Mouse (Mus musculus): Measurements from ENCODE around the gene 4930402F06Rik. TPM values are rescaled to one million over a fixed set of nuclear protein-coding genes. Genes with fewer than 3 reads are reported as not detected.

Gene 4930402F06Rik
- total RNA-seq, 1 experiment from 2014 or later: not detected

DNA sequence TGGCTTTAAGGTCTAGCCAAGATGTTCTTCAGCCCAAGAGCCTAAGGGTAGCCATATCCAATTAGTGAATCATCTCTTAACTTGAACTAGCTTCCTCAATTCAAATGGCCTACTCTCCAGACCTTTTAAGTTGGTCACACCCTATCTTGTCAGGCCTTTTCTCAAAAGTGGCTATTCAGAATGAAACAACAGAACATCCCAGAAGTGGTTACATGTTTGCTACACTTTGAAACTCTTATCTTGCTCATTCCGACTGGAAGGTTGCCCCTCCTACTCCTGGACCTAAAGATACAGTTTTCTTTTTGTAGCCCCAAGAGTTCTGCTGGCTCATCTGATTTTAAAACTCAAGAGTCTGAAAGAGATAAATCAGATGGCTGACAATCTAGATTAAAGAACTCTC is 23.7 kb upstream of the 4930402F06Rik start:
- no peak for ATAC-seq (replicated peaks; ENCODE audit: insufficient number of reproducible peaks, low FRiP score, low TSS enrichment, poor library complexity, severe bottlenecking)

DNA sequence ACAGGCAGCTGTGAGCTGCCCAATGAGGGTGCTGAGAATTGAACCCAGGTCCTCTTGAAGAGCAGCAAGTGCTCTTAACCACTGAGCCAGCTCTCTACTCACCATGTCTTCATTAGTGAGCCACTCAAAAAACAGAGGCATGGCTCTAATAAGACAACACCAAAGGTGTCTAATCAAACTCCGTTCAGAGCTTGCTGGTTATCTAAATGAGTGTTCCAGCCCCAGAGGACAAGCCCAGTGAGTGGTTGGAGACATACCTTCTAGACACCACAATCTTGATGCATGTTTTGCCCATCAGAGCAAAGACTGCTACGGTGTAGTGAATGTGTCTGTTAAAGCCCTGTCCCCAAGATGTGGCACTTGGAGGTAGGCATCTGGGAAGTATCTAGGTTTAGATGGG is 22.7 kb upstream of the 4930402F06Rik start:
- ATAC-seq (replicated peaks; ENCODE audit: insufficient number of reproducible peaks, low FRiP score, low TSS enrichment, poor library complexity, severe bottlenecking): no peak

DNA sequence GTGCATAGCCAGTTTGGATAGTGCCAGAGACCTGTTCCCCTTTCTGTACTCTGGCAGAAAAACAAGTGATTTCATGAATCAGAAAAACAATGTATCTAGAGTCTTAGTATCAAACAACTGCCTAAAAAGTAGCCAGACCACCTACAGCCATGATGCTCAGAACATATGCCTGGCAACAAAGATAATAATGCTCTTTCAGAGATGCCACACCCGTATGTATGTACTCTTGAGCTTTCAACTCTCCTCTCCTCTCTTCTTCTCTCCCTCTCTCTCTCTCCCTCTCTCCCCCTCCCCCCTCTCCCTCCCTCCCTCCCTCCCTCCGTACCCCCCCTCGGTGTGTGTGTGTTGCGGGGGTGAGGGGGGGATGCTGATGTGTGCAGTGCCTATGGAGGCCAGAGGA is 22.3 kb upstream of the 4930402F06Rik start:
- no peak for ATAC-seq (replicated peaks; ENCODE audit: insufficient number of reproducible peaks, low FRiP score, low TSS enrichment, poor library complexity, severe bottlenecking)

DNA sequence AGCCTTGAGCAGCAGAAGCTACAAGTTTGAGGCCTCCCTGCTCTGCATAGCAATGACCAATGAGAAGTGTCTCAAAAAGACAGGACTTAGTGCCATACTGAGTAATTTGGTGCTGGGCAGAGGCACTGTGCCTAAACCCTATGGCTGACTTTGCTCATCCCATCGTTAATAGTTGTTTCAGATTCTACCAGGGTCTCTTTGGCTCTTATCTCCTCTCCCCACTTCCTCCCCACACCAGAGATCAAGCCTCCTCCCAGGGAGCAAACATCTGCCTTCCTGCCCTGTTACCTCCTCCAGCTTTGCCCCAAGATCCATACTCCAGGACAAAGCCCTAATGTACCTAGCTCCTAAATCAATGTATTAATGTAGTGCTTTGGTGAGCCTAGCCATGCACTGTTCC is 20.3 kb upstream of the 4930402F06Rik start:
- no peak for ATAC-seq (replicated peaks; ENCODE audit: insufficient number of reproducible peaks, low FRiP score, low TSS enrichment, poor library complexity, severe bottlenecking)

DNA sequence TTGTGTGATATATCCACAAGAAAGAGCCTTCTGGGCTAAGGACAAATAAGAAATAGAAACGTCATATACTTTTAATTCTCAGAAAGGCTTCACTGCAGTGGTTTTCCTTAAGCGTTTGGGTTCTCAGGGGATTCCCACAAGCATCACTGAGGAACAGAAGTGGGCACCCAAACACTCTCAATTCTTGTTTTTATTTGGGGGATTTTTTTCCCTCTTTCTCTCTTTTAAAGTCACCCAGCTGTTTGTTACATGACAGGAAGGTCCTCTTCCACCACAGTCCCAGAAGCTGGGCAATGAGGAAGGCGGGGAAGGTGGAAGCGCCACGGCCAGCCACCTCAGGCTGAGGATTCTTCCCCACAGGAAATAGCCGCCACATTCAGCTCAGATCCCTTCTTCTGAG is 19.5 kb upstream of the 4930402F06Rik start:
- no peak for ATAC-seq (replicated peaks; ENCODE audit: insufficient number of reproducible peaks, low FRiP score, low TSS enrichment, poor library complexity, severe bottlenecking)

DNA sequence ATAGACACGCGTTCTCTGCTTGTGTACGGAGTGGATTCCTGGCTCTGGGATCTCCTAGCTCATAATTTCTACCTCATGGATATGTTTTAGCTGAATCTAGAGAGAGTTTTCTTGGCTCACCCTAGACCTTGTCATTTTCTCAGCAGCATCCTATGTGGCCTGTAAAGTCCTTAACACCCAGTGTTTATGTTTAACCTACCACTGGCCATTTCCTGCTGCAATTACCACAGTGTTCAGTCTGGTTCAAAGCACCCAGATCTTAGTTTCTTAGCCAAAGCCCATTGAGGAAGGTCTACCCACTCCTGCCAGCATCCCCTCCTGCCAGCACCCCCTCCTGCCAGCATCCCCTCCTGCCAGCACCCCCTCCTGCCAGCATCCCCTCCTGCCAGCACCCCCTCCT is 15.8 kb upstream of the 4930402F06Rik start:
- no peak for ATAC-seq (replicated peaks; ENCODE audit: insufficient number of reproducible peaks, low FRiP score, low TSS enrichment, poor library complexity, severe bottlenecking)

GRCm38 (mm10) chr2:35412246-35412645 is 15.3 kb upstream of the 4930402F06Rik start:
- ATAC-seq (replicated peaks; ENCODE audit: insufficient number of reproducible peaks, low FRiP score, low TSS enrichment, poor library complexity, severe bottlenecking): no peak

GRCm38 (mm10) chr2:35411640-35412190 is 14.7 kb upstream of the 4930402F06Rik start:
- no peak for ATAC-seq (replicated peaks; ENCODE audit: insufficient number of reproducible peaks, low FRiP score, low TSS enrichment, poor library complexity, severe bottlenecking)

DNA sequence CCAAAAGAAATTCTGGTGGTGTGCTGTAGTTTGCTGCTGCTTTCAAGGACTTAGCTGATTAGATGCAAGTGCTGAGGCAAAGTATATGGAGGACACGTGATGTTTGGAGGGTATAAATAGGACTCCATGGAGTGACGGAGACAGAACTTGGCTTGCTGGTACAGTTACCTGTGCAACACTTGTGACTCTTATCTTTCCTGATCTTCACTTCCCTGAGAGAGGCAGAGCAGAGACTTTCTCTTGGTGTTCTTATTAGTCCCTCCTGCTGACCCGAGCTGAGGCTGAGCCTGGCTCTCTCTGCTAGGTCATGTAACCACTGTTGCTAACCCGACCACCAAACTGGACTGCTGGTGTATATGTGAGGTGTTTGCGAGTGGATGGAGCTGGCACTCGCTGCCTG is 12.5 kb upstream of the 4930402F06Rik start:
- no peak for ATAC-seq (replicated peaks; ENCODE audit: insufficient number of reproducible peaks, low FRiP score, low TSS enrichment, poor library complexity, severe bottlenecking)

- no peak for ATAC-seq (replicated peaks; ENCODE audit: insufficient number of reproducible peaks, low FRiP score, low TSS enrichment, poor library complexity, severe bottlenecking)
These were observed 11.6 kb upstream of the 4930402F06Rik start for GRCm38 (mm10) chr2:35408409-35409110.

- ATAC-seq (replicated peaks; ENCODE audit: insufficient number of reproducible peaks, low FRiP score, low TSS enrichment, poor library complexity, severe bottlenecking): no peak
These were observed 10.9 kb upstream of the 4930402F06Rik start for GRCm38 (mm10) chr2:35407878-35408277.

DNA sequence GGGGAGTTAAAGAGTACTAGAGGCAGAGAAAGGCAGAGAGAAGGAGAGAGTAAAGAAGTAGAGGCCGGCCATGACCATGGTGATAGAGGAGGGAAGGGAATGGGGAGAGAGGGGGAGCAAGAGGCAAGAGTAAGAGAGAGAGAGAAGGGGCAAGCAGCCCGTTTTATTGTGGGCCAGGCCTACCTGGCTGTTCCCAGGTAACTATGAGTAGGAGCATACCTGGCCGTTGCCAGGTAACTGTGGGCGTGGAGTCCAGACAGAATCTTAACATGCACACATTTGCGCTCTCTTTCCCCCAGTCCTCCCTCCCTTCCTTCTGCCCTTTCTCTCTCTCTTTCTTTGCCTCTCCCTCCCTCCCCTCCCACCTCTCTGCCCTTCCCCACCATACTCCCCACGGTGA is 10.3 kb upstream of the 4930402F06Rik start:
- no peak for ATAC-seq (replicated peaks; ENCODE audit: insufficient number of reproducible peaks, low FRiP score, low TSS enrichment, poor library complexity, severe bottlenecking)

GRCm38 (mm10) chr2:35406611-35407010 is 9.6 kb upstream of the 4930402F06Rik start:
- ATAC-seq (replicated peaks; ENCODE audit: insufficient number of reproducible peaks, low FRiP score, low TSS enrichment, poor library complexity, severe bottlenecking): no peak

DNA sequence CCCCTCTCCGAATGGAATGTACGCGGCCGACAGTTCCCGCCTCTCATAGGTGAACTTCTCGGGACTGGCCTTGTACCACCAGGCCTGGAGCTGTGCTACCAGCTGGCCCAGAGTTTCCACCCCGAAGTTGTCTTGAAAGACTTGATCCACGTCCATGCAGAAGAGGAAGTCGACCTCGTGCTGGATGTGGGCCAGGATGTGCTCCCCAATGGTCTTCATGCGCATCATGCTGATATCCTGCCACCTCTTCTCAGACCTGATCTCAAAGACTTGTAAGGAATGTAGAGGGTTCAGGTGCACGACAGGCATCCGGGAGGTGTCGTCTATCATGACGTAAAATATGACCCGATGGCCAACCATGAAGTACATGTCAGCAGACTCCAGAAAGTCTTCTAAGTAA is 5.4 kb upstream of the 4930402F06Rik start:
- no peak for ATAC-seq (replicated peaks; ENCODE audit: insufficient number of reproducible peaks, low FRiP score, low TSS enrichment, poor library complexity, severe bottlenecking)

- no peak for ATAC-seq (replicated peaks; ENCODE audit: insufficient number of reproducible peaks, low FRiP score, low TSS enrichment, poor library complexity, severe bottlenecking)
These were observed 3.8 kb upstream of the 4930402F06Rik start for GRCm38 (mm10) chr2:35400739-35401138.

DNA sequence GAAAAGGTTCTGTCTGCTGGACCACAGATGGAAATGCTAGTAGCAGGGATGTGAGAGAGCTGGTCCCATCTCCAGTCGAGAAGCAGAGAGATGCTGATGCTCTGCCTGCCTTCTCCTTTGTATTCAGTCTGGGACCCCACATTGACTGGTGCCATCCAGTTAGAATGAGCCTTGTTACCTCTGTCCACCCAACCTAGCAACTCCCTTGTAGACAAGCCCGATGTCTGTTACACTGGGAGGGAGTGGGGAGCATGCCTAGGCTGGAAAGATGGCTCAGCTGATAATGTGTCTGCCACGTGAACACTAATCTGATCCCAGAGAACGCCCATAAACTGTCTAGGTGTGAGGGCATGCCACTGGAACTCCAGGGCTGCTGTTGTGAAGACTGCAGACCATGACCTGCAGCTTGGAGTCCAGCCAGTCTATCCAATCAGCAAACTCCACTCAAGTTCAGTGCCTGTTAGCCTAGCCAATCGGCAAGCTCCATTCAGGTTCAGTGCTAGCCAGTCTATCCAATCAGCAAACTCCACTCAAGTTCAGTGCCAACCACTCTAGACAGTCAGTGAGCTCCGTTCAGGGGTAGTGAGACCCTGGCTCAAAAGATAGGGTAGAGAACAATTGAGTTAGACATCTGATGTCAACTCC is 1.3 kb upstream of the 4930402F06Rik start:
- ATAC-seq (replicated peaks; ENCODE audit: insufficient number of reproducible peaks, low FRiP score, low TSS enrichment, poor library complexity, severe bottlenecking): 0 out of 2 replicates have a peak, but pooled peaks have one; percentile 8

DNA sequence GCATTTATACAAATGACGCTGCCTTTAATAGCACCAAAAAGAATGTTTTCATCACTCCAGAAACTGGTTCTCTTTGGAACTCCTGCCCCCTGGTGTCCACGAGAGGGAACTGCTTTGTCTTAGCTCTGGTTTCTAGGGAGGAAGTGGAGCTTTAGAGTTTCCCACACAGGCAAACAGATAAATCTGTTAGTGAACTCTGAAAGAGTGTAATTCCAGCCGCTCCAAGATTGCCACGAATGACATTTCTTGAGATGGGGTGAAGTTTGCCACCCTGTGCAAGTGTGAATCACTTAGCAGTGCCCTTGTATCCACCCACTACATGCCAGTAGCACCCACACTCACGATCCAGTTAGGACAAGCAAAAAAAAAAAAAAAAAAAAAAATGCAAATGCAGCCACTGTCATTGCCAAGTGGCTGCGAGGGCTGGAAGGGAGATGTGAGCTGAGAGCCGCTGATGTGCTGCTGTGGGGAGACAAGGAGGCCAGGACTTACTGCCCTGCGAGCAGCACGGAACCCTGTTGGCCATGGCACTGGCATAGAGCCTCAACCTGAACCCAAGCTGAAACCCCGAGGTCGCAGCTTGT is 707 bp upstream of the 4930402F06Rik start:
- peak; percentile 82 for ATAC-seq (replicated peaks; ENCODE audit: insufficient number of reproducible peaks, low FRiP score, low TSS enrichment, poor library complexity, severe bottlenecking)

DNA sequence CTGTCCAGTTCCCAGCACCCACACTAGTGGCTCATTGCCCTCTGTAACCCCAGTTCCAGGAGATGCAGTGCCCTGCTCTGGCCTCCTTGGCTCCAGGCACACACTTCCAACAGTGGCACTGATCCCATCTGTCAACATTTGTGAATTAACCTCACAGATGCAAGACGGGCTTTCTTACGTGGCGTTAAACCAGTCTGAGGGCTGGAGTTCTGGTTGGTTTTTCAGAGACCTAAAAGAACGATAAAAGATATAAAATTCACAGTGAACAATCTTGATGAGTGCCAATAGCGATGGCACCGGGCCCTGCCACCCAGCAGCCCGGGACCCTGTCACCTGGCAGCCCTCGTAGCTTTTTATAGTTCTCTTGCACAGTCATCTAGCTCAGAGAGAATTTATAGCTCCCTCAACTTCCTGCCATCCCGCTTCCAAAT is 11.5 kb downstream of the 4930402F06Rik start:
- no peak for ATAC-seq (replicated peaks; ENCODE audit: insufficient number of reproducible peaks, low FRiP score, low TSS enrichment, poor library complexity, severe bottlenecking)

DNA sequence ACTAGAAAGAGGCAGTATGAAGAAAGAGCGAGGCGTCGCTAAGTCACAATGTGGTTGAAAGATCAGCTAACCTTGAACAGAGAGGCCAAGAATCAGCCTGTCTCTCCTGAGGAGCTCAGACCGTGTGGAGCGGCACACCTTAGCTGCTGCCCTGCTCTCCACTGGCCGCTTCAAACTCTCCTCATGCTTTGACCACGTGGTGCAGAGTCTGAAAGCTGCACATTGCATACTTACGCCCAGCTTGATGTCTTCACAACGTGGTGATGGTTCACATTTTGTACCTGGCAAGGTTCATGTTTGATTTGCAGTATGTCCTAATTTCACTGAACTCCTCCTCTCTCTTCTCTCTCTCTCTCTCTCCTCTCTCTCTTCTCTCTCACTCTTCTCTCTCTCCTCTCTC is 17.7 kb downstream of the 4930402F06Rik start:
- no peak for ATAC-seq (replicated peaks; ENCODE audit: insufficient number of reproducible peaks, low FRiP score, low TSS enrichment, poor library complexity, severe bottlenecking)

GRCm38 (mm10) chr2:35377600-35377999 is 19.4 kb downstream of the 4930402F06Rik start:
- no peak for ATAC-seq (replicated peaks; ENCODE audit: insufficient number of reproducible peaks, low FRiP score, low TSS enrichment, poor library complexity, severe bottlenecking)
